Mouse (Mus musculus): Measurements from ENCODE around the gene Arhgap15. TPM values are rescaled to one million over a fixed set of nuclear protein-coding genes. Genes with fewer than 3 reads are reported as not detected.
"Not testable (repeated sequence)": the region's sequence is repeated elsewhere in the genome, so short reads cannot be mapped to it uniquely, and the experiment has no call there.

Arhgap15 gene
- polyA plus RNA-seq (2015; fragmentation: Nextera tagmentation; extraction: Ambion mirVana): 0.89 and 1.1 TPM in 2 replicates

- H3K27me3 ChIP-seq: no peaks in the 10 kb centered on the region
- no peaks in the 10 kb centered on the region for H3K36me3 ChIP-seq
- no peak within 1 kb of the TSS for H3K4me2 ChIP-seq
- ATAC-seq (replicated peaks; ENCODE audit: low FRiP score): no peak
- 64% methylated on average over 5 of the region's 5 CpGs for WGBS
- no peak within 1 kb of the TSS for H3K4me3 ChIP-seq (replicated peaks)
- H3K4me1 ChIP-seq: no peaks in the 10 kb centered on the region
- no peak within 1 kb of the TSS for H3K27ac ChIP-seq
- H3K9me3 ChIP-seq (replicated peaks): no peaks in the 10 kb centered on the region
- no peak within 1 kb of the TSS for H3K9ac ChIP-seq
Measured at GRCm38 (mm10) chr2:43748287-43748983, at the start of gene Arhgap15. TSS of gene Arhgap15 (plus strand) at chr2:43748824.

GRCm38 (mm10) chr2:43712611-43713138 lies 35.9 kb upstream of the Arhgap15 start:
- no peak for ATAC-seq (replicated peaks; ENCODE audit: low FRiP score)
- Histone ChIP-seq H3K27ac (no peak overlapping the region), H3K4me2 (no peak overlapping the region), H3K4me3 (replicated peaks) (no peak overlapping the region), H3K9ac (no peak overlapping the region), H3K36me3 (no peaks in the 10 kb centered on the region), H3K4me1 (no peaks in the 10 kb centered on the region), H3K27me3 (no peaks in the 10 kb centered on the region), H3K9me3 (replicated peaks) (no peaks in the 10 kb centered on the region)
- WGBS: 86% methylated on average over 2 of the region's 2 CpGs

GRCm38 (mm10) chr2:43722446-43723103 lies 26.0 kb upstream of the Arhgap15 start:
- ATAC-seq (replicated peaks; ENCODE audit: low FRiP score): peak; percentile 92
- Histone ChIP-seq H3K27ac (no peak overlapping the region), H3K4me1 (peaks cover 4% of the 10 kb centered on the region; the same call in 1 of the 2 replicates), H3K27me3 (no peaks in the 10 kb centered on the region), H3K9ac (peak overlapping the region; percentile 19; the same call in 1 of the 2 replicates), H3K9me3 (replicated peaks) (no peaks in the 10 kb centered on the region), H3K4me2 (peak overlapping the region; percentile 52), H3K4me3 (replicated peaks) (no peak overlapping the region), H3K36me3 (no peaks in the 10 kb centered on the region)
- 18% methylated on average over 14 of the region's 14 CpGs for WGBS

GRCm38 (mm10) chr2:43723104-43723541 lies 25.5 kb upstream of the Arhgap15 start:
- no peak overlapping the region for H3K4me3 ChIP-seq (replicated peaks)

GRCm38 (mm10) chr2:43727181-43727580 lies 21.4 kb upstream of the Arhgap15 start:
- Histone ChIP-seq H3K9me3 (replicated peaks) (no peaks in the 10 kb centered on the region), H3K36me3 (no peaks in the 10 kb centered on the region), H3K27me3 (no peaks in the 10 kb centered on the region), H3K9ac (no peak overlapping the region), H3K4me2 (no peak overlapping the region), H3K27ac (no peak overlapping the region), H3K4me1 (peaks cover 4% of the 10 kb centered on the region; the same call in 1 of the 2 replicates), H3K4me3 (replicated peaks) (no peak overlapping the region)
- ATAC-seq (replicated peaks; ENCODE audit: low FRiP score): no peak
- WGBS: 62% methylated on average over 5 of the region's 5 CpGs

More at GRCm38 (mm10) chr2:43723104-43723541, 25.5 kb upstream of the Arhgap15 start:
- H3K4me2 ChIP-seq: peak overlapping the region; percentile 52
- H3K9me3 ChIP-seq (replicated peaks): no peaks in the 10 kb centered on the region
- H3K27ac ChIP-seq: no peak overlapping the region
- WGBS: 60% methylated on average over 7 of the region's 7 CpGs
- ATAC-seq (replicated peaks; ENCODE audit: low FRiP score): peak; percentile 65; the same call in 1 of the 2 replicates
- no peaks in the 10 kb centered on the region for H3K27me3 ChIP-seq
- H3K9ac ChIP-seq: peak overlapping the region; percentile 19; the same call in 1 of the 2 replicates
- H3K36me3 ChIP-seq: no peaks in the 10 kb centered on the region
- peaks cover 4% of the 10 kb centered on the region; the same call in 1 of the 2 replicates for H3K4me1 ChIP-seq

- no peak for ATAC-seq (replicated peaks; ENCODE audit: low FRiP score)
- Histone ChIP-seq H3K27ac (no peak overlapping the region), H3K27me3 (no peaks in the 10 kb centered on the region), H3K9ac (no peak overlapping the region), H3K4me3 (replicated peaks) (no peak overlapping the region), H3K9me3 (replicated peaks) (no peaks in the 10 kb centered on the region), H3K36me3 (no peaks in the 10 kb centered on the region), H3K4me2 (no peak overlapping the region), H3K4me1 (peaks cover 4% of the 10 kb centered on the region; the same call in 1 of the 2 replicates)
- 81% methylated on average over 8 of the region's 8 CpGs for WGBS
Measured at GRCm38 (mm10) chr2:43727693-43728092, 20.9 kb upstream of the Arhgap15 start.

- no peaks in the 10 kb centered on the region for H3K4me1 ChIP-seq
- WGBS: 87% methylated on average over 3 of the region's 3 CpGs
- H3K9me3 ChIP-seq (replicated peaks): no peaks in the 10 kb centered on the region
- no peaks in the 10 kb centered on the region for H3K27me3 ChIP-seq
- H3K4me3 ChIP-seq (replicated peaks): no peak overlapping the region
- no peak overlapping the region for H3K4me2 ChIP-seq
- H3K27ac ChIP-seq: no peak overlapping the region
- ATAC-seq (replicated peaks; ENCODE audit: low FRiP score): no peak
- H3K36me3 ChIP-seq: no peaks in the 10 kb centered on the region
- H3K9ac ChIP-seq: no peak overlapping the region
Measured at GRCm38 (mm10) chr2:43728831-43729230, 19.8 kb upstream of the Arhgap15 start.

- Histone ChIP-seq H3K9me3 (replicated peaks) (no peaks in the 10 kb centered on the region), H3K4me2 (no peak overlapping the region), H3K4me1 (no peaks in the 10 kb centered on the region), H3K4me3 (replicated peaks) (no peak overlapping the region), H3K9ac (no peak overlapping the region), H3K27ac (no peak overlapping the region), H3K27me3 (no peaks in the 10 kb centered on the region), H3K36me3 (no peaks in the 10 kb centered on the region)
- WGBS: 30% methylated on average over 3 of the region's 3 CpGs
- ATAC-seq (replicated peaks; ENCODE audit: low FRiP score): no peak
Measured at GRCm38 (mm10) chr2:43732396-43732795, 16.2 kb upstream of the Arhgap15 start.

GRCm38 (mm10) chr2:43735071-43735470 lies 13.6 kb upstream of the Arhgap15 start:
- not testable (repeated sequence) for H3K4me2 ChIP-seq; H3K4me1 ChIP-seq; H3K9me3 ChIP-seq (replicated peaks); H3K36me3 ChIP-seq; H3K27me3 ChIP-seq; H3K27ac ChIP-seq; H3K4me3 ChIP-seq (replicated peaks); H3K9ac ChIP-seq; ATAC-seq (replicated peaks; ENCODE audit: low FRiP score)
- WGBS: 89% methylated on average over 4 of the region's 4 CpGs

GRCm38 (mm10) chr2:43737546-43737945 lies 11.1 kb upstream of the Arhgap15 start:
- H3K27me3 ChIP-seq: no peaks in the 10 kb centered on the region

GRCm38 (mm10) chr2:43738562-43739112 lies 10.0 kb upstream of the Arhgap15 start:
- ATAC-seq (replicated peaks; ENCODE audit: low FRiP score): no peak
- no peaks in the 10 kb centered on the region for H3K27me3 ChIP-seq
- no peak overlapping the region for H3K27ac ChIP-seq
- no peaks in the 10 kb centered on the region for H3K4me1 ChIP-seq
- H3K4me2 ChIP-seq: no peak overlapping the region
- no peak overlapping the region for H3K4me3 ChIP-seq (replicated peaks)
- no peaks in the 10 kb centered on the region for H3K9me3 ChIP-seq (replicated peaks)
- no peak overlapping the region for H3K9ac ChIP-seq
- 85% methylated on average over 10 of the region's 10 CpGs for WGBS
- no peaks in the 10 kb centered on the region for H3K36me3 ChIP-seq

More at GRCm38 (mm10) chr2:43737546-43737945, 11.1 kb upstream of the Arhgap15 start:
- no peak overlapping the region for H3K4me3 ChIP-seq (replicated peaks)
- no peaks in the 10 kb centered on the region for H3K4me1 ChIP-seq
- no peaks in the 10 kb centered on the region for H3K36me3 ChIP-seq
- no peak overlapping the region for H3K27ac ChIP-seq
- H3K9me3 ChIP-seq (replicated peaks): no peaks in the 10 kb centered on the region
- ATAC-seq (replicated peaks; ENCODE audit: low FRiP score): no peak
- no peak overlapping the region for H3K9ac ChIP-seq
- no peak overlapping the region for H3K4me2 ChIP-seq
- WGBS: 92% methylated on average over 7 of the region's 7 CpGs
